Mouse (Mus musculus): ENCODE measurements at regions not wholly inside any gene's neighbourhood (a gene's known extent, or its start where the extent isn't known, plus 50 kb on each side); places are given as distances from the start of the nearest gene placed in this dataset.

DNA sequence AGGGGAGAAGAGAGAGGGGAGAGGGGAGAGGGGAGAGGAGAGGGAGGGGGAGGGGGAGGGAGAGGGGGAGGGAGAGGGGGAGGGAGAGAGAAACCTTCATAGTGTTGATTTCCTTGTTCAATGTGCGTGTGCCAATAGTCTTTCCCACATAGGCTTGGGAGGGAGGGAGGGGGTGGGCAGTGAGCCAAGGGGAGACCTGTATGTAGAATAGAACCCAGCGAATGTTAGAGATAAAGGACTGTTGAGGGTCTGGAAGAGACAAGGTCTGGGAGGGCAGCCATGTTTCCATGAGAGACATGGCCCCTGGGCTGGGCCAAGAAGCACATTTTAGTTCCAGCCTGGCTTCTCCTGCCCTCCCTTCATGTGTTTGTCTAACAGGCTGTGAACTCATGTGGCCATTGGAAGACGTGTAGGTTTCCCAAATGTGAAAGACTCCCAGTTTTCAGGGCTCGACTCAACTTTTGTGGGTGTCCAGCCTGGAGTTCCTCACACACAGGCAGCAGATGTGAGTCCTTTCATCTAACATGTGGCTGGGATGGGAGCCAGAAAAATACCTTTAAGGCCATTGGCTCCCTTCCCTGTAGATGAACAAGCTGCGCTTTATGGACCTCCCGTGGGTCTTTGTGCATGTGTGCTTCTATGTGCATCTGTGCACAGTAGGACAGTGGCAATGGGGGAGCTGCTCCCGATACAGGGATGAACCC lies 68.4 kb upstream of the Zfp831 start:
- TF ChIP-seq CTCF (IDR thresholded peaks at IDR 0.05; ENCODE audit: borderline replicate concordance, extremely low read depth, insufficient read depth, insufficient read length) (no peak), POLR2A (IDR thresholded peaks at IDR 0.05; ENCODE audit: borderline replicate concordance, extremely low read depth, insufficient read depth, insufficient read length, poor library complexity, severe bottlenecking) (no peak)

All from brain, embryonic 14.5 days (tissue).